Mouse (Mus musculus) thymus, postnatal 0 days (tissue): ENCODE measurements around the gene Glis2. TPM values are rescaled to one million over a fixed set of nuclear protein-coding genes. Genes with fewer than 3 reads are reported as not detected.

Source experiments
- DNase-seq: peaks from one replicate; pipeline ENCODE4 v3.0.0-alpha.2; 2015; ENCODE audit warnings: low spot score
- polyA plus RNA-seq: library from polyadenylated mRNA; unstranded; fragments of >200 nt; fragmentation: Nextera tagmentation; extraction: Ambion mirVana; gene quantifications from 2 replicates; pipeline ENCODE4 v1.2.1, GENCODE M21; 2015

The Glis2 gene
- polyA plus RNA-seq, 1 experiment from 2014 or later: 5.3 TPM

- DNase-seq: no peak
Observed at GRCm38 (mm10) chr16:4638891-4639390, 44.4 kb downstream of the Glis2 start.

GRCm38 (mm10) chr16:4639831-4640237 lies 45.3 kb downstream of the Glis2 start, which contains the start of the genes Vasn and Dnaja3:
Gene Vasn, plus strand, starts transcription at chr16:4639941.
Gene Dnaja3, plus strand, starts transcription at chr16:4639989.
- DNase-seq: peak; percentile 63

GRCm38 (mm10) chr16:4640267-4641005 lies 45.9 kb downstream of the Glis2 start:
- no peak for DNase-seq

GRCm38 (mm10) chr16:4641119-4641838 lies 46.8 kb downstream of the Glis2 start:
- no peak for DNase-seq

GRCm38 (mm10) chr16:4642190-4642589 lies 47.7 kb downstream of the Glis2 start:
- DNase-seq: no peak

- no peak for DNase-seq
Observed at GRCm38 (mm10) chr16:4642937-4643336, 48.4 kb downstream of the Glis2 start.

GRCm38 (mm10) chr16:4643670-4644419 lies 49.3 kb downstream of the Glis2 start:
- DNase-seq: no peak

- no peak for DNase-seq
Observed at GRCm38 (mm10) chr16:4645867-4646266, 51.4 kb downstream of the Glis2 start.

- DNase-seq: no peak
Observed at GRCm38 (mm10) chr16:4646831-4647230, 52.3 kb downstream of the Glis2 start.

GRCm38 (mm10) chr16:4647651-4648141 lies 53.2 kb downstream of the Glis2 start:
- DNase-seq: no peak

GRCm38 (mm10) chr16:4648416-4649023 lies 54.0 kb downstream of the Glis2 start:
- no peak for DNase-seq

- no peak for DNase-seq
Observed at GRCm38 (mm10) chr16:4649211-4649610, 54.7 kb downstream of the Glis2 start.

GRCm38 (mm10) chr16:4649692-4650091 lies 55.2 kb downstream of the Glis2 start:
- no peak for DNase-seq

GRCm38 (mm10) chr16:4650161-4650560 lies 55.6 kb downstream of the Glis2 start:
- no peak for DNase-seq

- no peak for DNase-seq
Observed at GRCm38 (mm10) chr16:4651081-4651480, 56.6 kb downstream of the Glis2 start.

- DNase-seq: no peak
Observed at GRCm38 (mm10) chr16:4651624-4652023, 57.1 kb downstream of the Glis2 start.

- DNase-seq: no peak
Observed at GRCm38 (mm10) chr16:4652707-4653416, 58.3 kb downstream of the Glis2 start.

- no peak for DNase-seq
Observed at GRCm38 (mm10) chr16:4654706-4655105, 60.2 kb downstream of the Glis2 start.

- no peak for DNase-seq
Observed at GRCm38 (mm10) chr16:4655251-4655734, 60.8 kb downstream of the Glis2 start.
